Mouse (Mus musculus) thymus, adult 2 months (tissue): ENCODE results near the gene Mtg2.

ENCODE experiments used
- CTCF ChIP-seq: fragments of 200-500 bp; IDR thresholded peaks from 2 replicates; pipeline ENCODE4 v1.5.1; 2012; ENCODE audit warnings: mild to moderate bottlenecking, control low read depth, low read length, moderate library complexity, borderline replicate concordance; ENCODE audit not compliant: control insufficient read depth, poor library complexity, insufficient read depth; ENCODE audit errors: extremely low read depth
- POLR2A ChIP-seq: fragments of 200-500 bp; IDR thresholded peaks from 2 replicates; pipeline ENCODE4 v1.6.1; 2012; ENCODE audit warnings: mild to moderate bottlenecking, low read length, control low read depth, moderate library complexity; ENCODE audit not compliant: control insufficient read depth, poor library complexity, insufficient read depth; ENCODE audit errors: extremely low read depth

DNA sequence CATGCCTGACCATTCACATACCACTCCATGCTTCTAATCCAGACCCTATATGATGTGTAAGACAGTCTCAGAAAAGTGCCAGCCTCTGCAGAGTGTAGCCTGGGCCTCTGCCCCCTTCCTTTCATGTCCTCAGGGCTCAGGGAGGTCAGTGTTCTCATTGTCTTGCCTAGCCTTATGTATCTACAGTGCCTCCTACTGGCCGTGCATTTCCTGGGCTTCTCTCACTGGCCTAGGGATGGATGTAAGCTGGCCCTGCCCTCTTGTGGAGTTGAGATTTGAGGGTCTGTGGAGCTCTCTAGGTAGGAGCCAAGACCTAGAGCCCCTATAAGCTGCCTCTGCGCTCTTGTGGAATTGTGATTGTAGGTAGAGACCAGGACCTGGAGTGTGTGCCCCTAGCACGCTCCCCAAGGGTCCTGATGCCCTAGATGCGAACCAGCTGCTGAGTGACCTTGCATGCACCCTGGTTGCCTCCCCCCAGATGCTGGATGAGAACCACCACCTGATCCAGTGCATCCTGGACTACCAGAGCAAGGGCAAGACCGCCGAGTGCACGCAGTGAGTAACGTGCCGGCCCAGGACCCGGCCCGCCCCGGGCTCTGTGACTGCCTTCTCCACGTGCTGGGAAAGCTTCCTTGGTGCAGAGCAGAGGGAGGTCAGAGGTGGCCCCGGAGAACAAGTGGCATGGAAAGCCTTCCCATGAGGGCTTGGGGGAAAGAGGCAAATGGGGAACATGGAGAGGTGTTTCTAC lies 18.2 kb upstream of the Mtg2 start:
- TF ChIP-seq CTCF, result no peak
- TF ChIP-seq POLR2A, result no peak
